Mouse (Mus musculus): ENCODE measurements around the gene Nup153.

DNA sequence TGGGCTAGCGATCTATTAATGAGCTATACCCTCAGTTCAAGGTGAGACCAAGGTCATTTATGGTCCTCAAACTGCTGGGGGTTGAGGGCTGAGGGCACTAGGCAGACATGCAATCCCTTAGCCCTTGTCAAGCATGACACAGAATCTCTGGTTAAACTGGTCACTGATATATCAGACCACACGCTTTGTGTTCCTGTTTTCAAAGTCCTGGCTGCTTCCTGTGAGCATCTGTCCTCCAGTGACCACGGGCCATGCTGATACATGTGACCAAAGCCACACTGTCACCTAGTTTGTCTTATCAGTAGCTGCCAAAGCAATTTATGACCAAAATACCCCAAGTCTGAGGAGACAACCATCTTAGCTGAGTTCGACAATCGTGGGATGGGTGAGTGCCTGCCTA, 47.3 kb upstream of the Nup153 start:
- no peak for TF ChIP-seq POLR2A (IDR thresholded peaks at IDR 0.05; ENCODE audit: borderline replicate concordance, extremely low read depth, insufficient read depth, insufficient read length, poor library complexity, severe bottlenecking)
- TF ChIP-seq CTCF (IDR thresholded peaks at IDR 0.05; ENCODE audit: borderline replicate concordance, extremely low read depth, insufficient read depth, insufficient read length), result no peak

Data from brain, embryonic 14.5 days (tissue).